Mouse (Mus musculus) brown adipose tissue, adult 24 weeks (tissue): ENCODE results near the gene Fam166b. TPM values are rescaled to one million over a fixed set of nuclear protein-coding genes. Genes with fewer than 3 reads are reported as not detected.

Source experiments
- H3K27ac ChIP-seq: fragments of 200-500 bp; replicated peaks from 2 replicates; pipeline ENCODE4 v1.5.1; 2012; ENCODE audit warnings: low read depth, mild to moderate bottlenecking, low read length
- H3K4me1 ChIP-seq: fragments of 200-500 bp; 2 replicates; pipeline ENCODE4 v1.6.1; 2012; ENCODE audit warnings: low read length, mixed read lengths; ENCODE audit not compliant: control insufficient read depth, insufficient read depth, insufficient read length
- H3K4me3 ChIP-seq: fragments of 200-500 bp; 2 replicates; pipeline ENCODE4 v1.5.1; 2012; ENCODE audit warnings: low read depth, mild to moderate bottlenecking, low read length, moderate library complexity; ENCODE audit not compliant: insufficient read depth
- polyA plus RNA-seq: library from polyadenylated mRNA; stranded (reverse); fragments of >200 nt; gene quantifications from 2 replicates; pipeline ENCODE4 v1.2.4, GENCODE M21; 2012; ENCODE audit not compliant: missing spikeins, insufficient read depth, insufficient read length

Gene Fam166b
- polyA plus RNA-seq, 1 experiment: not detected

DNA sequence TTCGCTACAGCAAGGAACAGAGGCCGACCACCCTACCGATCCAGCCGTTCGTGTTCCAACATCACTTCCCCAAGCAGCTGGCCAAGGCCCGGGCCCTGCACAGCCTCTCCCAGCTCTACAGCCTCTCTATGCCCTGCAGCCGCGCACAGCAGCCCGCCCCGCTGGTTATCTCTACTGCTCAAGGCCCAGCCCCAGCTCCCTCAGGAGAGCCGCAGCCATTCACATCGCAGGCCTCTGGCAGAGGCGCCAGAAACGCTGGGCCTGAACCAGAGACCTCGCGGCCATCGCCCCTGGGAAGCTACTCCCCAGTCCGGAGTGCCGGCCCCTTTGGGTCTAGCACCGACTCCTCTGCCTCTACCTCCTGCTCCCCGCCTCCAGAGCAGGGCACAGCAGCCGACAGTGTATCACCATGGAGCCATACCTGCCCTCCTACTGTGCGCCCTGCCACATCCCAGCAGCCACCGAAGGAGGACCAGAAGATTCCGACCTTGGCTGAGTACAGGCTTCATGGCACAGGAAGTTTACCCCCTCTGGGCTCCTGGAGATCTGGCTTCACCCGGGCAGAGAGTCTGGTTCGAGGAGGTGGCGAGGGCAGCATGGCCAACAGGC lies 7.2 kb downstream of the Fam166b start:
- no peak overlapping the region for H3K27ac ChIP-seq

DNA sequence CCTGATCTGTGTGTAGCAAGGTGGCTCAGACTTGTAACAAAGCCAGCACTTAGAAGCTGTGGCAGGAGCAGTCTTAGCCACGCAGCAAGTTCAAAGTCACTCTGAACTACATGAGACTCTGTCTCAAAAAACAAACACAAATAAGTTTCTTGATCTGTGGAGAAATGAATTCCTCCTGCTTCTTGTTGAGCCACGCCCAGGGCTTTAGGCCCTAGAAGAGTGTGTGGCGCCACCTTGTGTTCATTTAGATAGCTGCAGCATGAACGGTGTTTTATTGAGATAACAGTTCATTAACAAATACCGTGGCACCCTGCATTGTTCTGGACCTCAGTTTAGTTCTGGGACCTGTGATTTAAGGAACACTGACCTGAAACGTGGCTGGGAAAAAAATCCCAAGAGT lies 8.6 kb downstream of the Fam166b start:
- Histone ChIP-seq H3K4me3 (0 out of 2 replicates have a peak overlapping the region, but pooled peaks have one; percentile 9), H3K27ac (peak overlapping the region; percentile 100), H3K4me1 (peaks cover 16% of the 10 kb centered on the region)

More for the DNA sequence above, 7.2 kb downstream of the Fam166b start:
- Histone ChIP-seq H3K4me1 (peaks cover 16% of the 10 kb centered on the region), H3K4me3 (no peak overlapping the region)

DNA sequence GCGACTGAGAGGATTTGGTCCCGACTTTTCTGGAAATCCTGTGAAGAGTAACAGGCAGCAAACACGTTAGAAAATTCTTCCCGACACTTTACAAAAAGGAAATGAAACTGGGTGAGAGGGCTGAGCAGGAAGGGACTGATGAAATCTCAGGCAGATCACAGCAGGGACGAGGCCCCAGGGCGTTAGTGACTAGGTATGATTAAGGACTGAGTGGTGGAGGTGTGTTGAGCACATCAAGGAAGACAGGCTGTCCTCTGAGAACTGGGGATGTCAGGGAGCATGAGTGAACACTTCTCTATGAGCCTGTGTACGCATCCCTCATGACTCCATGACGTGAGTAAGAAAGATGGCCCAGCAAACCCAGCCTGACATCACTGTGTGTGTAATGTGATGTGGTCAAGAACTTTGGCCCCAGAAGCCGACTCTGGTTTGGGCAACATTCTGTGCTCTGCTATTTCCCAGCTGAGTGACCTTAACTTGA lies 9.1 kb downstream of the Fam166b start:
- Histone ChIP-seq H3K27ac (peak overlapping the region; percentile 100), H3K4me1 (peaks cover 16% of the 10 kb centered on the region), H3K4me3 (peak overlapping the region; percentile 10)

DNA sequence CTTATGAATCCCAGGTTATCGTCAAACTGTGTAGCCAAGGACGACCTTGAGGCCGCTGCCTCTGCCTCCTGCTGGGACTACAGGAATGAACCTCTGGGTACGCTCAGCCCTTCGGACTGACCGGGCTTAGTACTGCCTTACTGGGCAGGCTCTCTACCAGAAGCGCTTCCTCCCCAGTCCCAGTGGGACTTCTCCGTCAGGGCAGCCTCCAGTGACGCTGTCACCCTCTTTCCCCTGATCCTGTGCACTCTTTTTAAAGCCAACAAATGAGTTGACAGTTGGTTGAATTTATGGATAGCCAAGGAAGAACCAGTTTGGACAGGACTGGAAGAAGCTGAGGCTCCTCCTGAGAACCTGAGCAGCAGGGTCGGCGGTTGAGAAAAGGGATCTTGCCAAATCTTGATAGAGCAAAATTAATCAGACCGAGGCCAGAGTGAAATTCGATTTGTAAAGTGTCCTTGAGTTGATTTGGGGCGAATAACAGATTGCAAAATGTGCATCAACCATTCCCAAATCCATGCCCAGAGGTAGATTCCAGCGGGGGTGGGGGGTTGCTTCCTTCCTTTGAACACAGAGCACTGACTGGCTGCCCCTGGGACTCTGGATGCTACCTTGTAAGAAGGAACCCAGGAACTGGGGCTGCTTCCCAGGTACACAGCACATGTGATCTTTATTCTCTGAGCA lies 9.8 kb downstream of the Fam166b start:
- Histone ChIP-seq H3K4me3 (peak overlapping the region; percentile 10), H3K4me1 (peaks cover 16% of the 10 kb centered on the region), H3K27ac (peak overlapping the region; percentile 100)

DNA sequence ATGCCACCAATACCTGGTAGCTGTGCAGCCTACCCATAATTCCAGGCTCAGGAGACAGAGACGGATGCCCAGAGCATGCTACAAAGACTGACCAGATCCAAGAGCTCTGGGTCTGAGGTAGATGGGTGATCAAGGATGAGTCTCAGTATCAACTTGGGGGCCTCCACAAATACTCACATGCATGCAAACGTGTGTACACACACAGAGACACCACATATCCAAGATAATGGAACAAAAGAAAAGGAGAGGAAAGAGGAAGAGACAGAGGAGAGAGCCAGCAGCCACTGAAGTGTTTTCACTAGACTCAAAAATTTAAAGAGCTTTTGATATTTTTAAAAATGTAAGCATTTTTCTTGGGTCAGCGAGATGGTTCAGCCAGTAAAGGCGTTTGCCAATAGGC lies 10.5 kb downstream of the Fam166b start:
- Histone ChIP-seq H3K4me3 (no peak overlapping the region), H3K4me1 (peaks cover 18% of the 10 kb centered on the region), H3K27ac (peak overlapping the region; percentile 89)

DNA sequence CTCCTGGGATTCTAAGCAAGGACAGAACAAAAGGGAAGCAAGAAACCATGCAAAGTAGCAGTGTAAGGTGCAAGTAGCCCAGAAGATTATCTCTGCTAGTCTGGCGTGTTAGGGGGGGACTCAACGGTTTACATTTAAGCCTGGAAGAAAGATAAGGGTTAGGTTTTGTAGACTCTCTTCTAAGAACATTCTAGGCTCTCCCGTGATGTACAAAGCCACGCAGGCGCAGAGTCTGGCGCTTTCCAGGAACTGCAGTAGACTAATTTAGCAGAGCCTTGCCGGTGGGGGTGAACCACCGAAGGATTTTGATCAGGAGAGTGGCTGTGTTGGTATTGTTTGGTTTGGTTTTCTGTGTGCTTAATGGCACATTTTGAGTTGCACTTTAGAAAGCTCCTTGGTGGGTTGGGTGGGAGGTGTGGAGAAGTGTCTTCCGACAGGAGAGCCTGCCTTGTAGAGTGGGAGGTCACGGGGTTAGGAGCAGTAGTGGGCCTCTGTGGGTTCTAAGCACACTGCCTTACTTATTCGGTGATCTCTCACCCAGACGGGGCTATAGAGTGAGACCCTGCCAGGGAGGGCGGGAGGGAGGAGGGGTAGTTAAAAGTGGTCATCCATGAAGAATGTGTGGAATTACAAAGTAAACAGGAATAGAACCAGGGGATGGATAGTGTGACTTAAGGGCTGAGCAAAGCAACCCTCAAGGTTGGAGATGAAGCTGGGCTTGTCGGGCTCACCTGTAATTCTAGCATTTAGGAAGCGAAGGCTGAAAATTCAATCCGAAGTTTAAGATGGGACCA lies 11.5 kb downstream of the Fam166b start:
- H3K4me3 ChIP-seq: no peak overlapping the region
- H3K27ac ChIP-seq: peak overlapping the region; percentile 89
- peaks cover 17% of the 10 kb centered on the region for H3K4me1 ChIP-seq

DNA sequence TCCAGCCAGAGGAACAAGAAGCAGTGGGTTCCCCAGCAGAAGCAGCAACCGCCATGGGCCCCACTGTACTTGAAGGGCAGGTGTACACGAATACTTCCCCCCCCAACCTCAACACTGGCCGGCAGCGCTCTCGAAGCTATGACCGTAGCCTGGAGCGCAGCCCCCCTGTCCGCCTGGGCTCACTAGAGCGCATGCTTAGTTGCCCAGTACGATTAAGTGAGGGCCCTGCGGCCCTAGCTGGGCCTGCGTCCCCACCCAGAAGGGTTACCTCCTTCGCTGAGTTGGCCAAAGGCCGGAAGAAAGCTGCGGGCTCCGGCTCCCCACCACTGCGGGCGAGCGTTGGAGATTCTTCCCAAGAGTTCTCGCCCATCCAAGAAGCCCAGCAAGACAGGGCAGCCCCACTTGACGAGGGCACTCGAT lies 12.9 kb downstream of the Fam166b start:
- Histone ChIP-seq H3K4me3 (no peak overlapping the region), H3K4me1 (peaks cover 21% of the 10 kb centered on the region), H3K27ac (no peak overlapping the region)

DNA sequence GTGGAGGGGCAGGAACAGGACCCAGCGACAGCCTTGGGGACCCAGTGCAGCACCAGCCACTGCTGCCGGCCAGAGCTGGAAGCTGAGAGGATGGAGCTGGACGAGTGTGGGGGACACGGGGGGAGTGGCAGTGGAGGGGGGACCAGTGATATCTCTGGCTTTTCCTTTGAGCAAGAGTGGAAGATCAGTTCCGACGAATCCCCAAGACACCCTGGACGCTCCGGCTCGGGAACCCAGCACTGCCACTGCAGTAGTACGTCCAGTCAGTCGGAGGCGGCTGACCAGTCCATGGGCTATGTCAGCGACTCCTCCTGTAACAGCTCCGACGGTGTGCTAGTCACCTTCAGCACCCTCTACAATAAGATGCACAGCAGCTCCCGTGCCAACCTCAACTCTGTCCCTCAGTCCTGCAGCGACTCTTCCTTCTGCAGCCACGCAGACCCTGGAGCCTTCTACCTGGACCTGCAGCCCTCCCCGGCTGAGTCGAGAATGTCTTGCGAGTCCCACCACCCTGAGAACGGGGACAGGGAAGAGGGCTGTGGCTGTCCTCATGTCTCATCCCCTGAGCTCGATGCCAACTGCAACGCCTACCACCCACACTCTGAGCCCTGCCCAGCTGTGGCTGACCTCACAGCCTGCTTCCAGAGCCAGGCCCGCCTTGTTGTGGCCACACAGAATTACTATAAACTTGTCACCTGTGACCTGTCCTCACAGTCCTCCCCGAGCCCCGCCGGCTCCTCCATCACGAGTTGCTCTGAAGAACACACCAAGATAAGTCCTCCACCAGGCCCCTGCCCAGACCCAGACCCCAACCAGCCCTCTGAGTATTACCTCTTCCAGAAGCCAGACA lies 13.5 kb downstream of the Fam166b start:
- H3K4me3 ChIP-seq: no peak overlapping the region
- H3K4me1 ChIP-seq: peaks cover 21% of the 10 kb centered on the region
- no peak overlapping the region for H3K27ac ChIP-seq

DNA sequence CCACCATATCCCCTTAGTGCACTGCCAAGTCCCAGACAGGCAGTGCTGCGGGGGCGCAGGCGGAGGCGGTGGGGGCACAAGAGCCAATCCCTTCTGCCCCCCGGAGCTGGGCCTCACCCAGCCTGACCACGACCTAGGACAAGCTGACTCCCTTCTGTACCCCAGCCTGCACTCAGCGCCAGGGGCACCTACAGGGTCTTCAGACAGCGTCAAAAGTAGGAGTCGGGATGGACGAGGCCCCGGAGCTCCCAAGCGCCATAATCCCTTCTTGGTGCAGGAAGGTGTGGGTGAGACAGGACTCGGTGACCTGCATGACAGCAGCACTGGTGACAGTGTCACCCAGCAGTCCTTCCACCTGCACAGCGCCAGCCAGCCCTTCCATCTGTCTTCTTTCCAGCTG lies 14.2 kb downstream of the Fam166b start:
- H3K4me1 ChIP-seq: peaks cover 19% of the 10 kb centered on the region
- no peak overlapping the region for H3K4me3 ChIP-seq

DNA sequence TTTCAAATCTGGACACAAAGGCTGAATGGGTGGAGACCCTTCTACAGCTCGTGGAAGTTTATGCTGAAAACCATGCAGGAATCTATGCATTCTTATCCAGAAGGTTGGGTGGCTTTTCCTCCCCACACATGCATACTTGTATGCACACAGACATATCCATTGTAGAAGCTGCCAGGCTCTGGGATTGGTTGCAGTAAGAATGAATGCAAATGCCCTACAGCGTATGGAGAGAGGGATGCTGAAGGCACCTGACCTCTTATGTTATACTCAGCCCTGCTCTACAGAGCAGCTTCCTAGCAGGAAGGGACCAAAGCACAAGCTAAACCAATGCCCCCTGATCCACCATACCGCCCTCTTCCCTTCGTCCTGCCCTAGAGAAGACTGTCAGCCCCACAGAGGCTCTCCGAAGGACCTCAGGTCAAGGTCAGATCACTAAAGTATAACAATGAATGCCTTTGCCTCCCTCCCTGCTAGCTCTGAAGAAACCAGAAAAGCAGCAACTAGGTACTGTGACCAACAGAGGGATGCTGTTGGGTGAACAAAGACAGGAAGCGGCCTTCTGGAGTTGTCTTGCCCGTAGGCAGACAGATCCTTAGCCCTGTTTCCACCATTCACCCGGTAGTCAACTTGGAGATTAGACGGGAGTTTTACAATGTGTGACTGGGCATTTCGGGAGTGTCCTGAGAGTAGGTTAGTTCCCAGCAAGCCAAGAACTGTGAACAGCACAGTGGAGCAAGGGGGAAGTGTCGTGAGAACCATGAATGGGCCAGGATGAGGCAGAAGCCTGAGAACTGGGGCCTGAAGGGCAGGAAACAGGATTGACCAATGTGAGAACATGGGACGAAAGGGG lies 21.6 kb downstream of the Fam166b start:
- Histone ChIP-seq H3K4me3 (peak overlapping the region; percentile 68), H3K27ac (peak overlapping the region; percentile 99), H3K4me1 (peaks cover 32% of the 10 kb centered on the region)

More for the DNA sequence above, 14.2 kb downstream of the Fam166b start:
- H3K27ac ChIP-seq: no peak overlapping the region

DNA sequence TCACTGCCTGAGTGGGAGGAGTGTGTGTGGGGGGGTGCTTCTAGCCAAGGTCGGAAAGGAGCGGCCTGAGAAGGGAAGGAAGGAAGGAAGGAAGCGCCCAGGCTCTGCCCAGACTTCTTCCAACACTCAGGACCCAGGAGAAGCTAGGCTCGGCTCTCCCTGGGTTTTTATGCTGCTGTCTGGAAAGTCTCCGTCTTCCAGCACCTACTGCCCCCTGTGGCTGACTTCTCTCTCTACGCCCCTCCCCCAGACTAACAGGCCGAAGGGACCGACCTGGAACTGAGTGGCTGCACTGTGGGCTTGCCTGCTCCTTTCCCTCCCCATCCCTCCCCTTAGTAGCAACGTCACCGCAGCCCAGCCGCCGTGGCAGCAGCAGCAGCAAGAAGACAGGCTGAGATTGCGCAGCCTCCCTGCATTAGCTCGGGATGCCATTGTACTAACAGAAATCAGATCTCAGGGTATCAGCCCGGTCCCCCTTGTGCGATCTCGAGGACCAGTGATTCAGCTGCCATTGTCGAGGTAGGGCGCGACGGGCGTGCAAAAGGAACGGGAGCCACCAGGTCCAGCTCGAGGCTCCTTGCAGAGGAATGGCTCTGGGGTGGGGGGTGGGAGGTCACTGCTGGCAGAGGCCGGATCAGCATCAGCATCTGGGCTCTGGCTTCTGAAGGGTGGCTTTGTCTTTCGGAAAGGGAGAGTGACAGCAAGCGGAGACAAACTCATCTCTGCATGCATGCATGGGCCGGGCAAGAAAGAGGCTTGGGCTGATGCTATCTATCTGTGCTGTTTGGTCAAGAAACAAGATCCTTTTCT lies 22.6 kb downstream of the Fam166b start:
- H3K27ac ChIP-seq: peak overlapping the region; percentile 99
- H3K4me1 ChIP-seq: peaks cover 35% of the 10 kb centered on the region
- peak overlapping the region; percentile 68 for H3K4me3 ChIP-seq

DNA sequence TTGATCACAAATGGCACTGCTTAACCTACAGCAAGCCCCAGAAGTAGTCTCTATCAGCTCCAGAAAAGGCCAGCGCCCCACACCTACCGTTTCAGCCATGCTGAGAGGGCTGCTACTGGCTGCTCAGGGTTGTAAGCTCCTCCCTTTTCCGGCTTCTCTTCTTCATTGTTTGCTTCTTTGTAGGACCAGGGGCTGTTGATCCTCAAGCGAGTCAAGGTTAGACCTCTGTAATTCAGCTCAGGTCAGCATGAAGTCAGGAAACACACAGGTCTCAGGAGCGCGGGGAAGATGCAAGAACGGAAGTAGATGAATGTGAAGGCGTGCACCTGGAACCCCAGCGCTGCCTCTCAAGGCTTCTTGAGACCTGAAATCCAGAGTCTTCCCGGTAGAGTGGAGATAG lies 24.2 kb downstream of the Fam166b start:
- Histone ChIP-seq H3K4me1 (peaks cover 45% of the 10 kb centered on the region), H3K27ac (peak overlapping the region; percentile 99), H3K4me3 (no peak overlapping the region)

DNA sequence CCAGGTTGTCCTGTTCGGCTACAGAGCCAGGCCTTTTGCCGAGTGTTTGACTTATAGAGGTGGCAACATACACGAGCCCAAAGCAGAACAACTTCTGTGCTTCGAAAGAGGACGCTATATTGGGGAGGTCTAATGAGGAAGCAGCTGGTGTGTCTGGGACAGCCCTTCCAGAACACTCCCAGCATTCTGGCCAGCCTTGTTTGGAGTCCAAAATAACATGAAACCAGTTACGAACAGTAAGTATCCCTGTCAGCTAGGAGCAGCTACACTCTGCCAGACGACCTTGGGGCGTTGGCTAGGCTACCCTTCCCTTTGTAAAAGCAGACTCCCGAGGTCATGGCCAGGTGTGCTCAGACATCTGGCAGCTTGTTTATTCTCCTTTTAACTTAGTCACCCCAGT lies 26.7 kb downstream of the Fam166b start:
- H3K27ac ChIP-seq: peak overlapping the region; percentile 64
- no peak overlapping the region for H3K4me3 ChIP-seq
- peaks cover 45% of the 10 kb centered on the region for H3K4me1 ChIP-seq
